Mouse (Mus musculus) mouse trophoblast stem cell (cell line): ENCODE results near the gene Sox5.

Experiments used
- in situ Hi-C, 2 experiments: fragments of 300-500 bp; cut with MseI, MboI; formaldehyde crosslinking; loops; 2 replicates in 1 of 2; 3 replicates in 1 of 2; pipeline ENCODE4 v1.15.1; 2025

Gene Sox5

DNA sequence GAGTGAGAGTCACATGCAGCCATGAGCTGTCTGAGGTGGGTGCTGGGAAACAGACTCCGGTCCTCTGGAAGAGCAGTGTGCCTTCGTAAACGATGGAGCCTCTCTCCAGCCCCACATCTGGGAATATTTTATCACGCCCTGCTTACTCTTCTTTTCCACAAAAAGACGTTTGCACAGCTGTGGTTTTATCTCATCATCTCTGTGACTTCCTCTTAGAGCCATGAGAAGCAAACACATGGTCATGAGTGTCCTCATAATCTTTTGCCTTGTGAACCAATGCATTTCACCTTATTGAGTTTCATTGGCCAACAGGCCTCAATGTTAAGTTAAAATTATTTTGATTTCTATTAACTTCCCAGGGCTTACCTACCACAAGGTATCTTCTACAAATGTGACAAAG lies 994.4 kb downstream of the Sox5 start:
- in situ Hi-C loops = no loop called here

GRCm38 (mm10) chr6:143785685-143786084 lies 996.1 kb downstream of the Sox5 start:
- in situ Hi-C loops = no loop called here
